Mouse (Mus musculus): ENCODE data around the gene Actr3b.

GRCm38 (mm10) chr5:25769406-25769805 lies 9.6 kb downstream of the Actr3b start:
- TF ChIP-seq CTCF (IDR thresholded peaks at IDR 0.05; ENCODE audit: insufficient read depth, low read depth, low read length) (no peak), POLR2A (IDR thresholded peaks at IDR 0.05; ENCODE audit: insufficient read depth, low read depth, low read length) (no peak)
